Mouse (Mus musculus) heart, adult 18-20 months (tissue): ENCODE results near the gene Cttnbp2. TPM values are rescaled to one million over a fixed set of nuclear protein-coding genes. Genes with fewer than 3 reads are reported as not detected.
"Not testable (repeated sequence)": the region's sequence is repeated elsewhere in the genome, so short reads cannot be mapped to it uniquely, and the experiment has no call there.

Experiments used
- DNase-seq, 2 experiments: peaks; one replicate each; pipeline ENCODE4 v3.0.0; 2021 to 2022; ENCODE audit warnings: mixed read lengths in 1 of 2
- total RNA-seq, 2 experiments: library from RNA; stranded (reverse); gene quantifications; 2 replicates each; pipeline ENCODE4 v1.2.3; 2021

Cttnbp2 gene
- total RNA-seq, 2 experiments from 2014 or later, result 1.5 to 2.0 TPM

- DNase-seq, result no peak
Observed at GRCm38 (mm10) chr6:18415961-18416360, 98.7 kb downstream of the Cttnbp2 start.

DNA sequence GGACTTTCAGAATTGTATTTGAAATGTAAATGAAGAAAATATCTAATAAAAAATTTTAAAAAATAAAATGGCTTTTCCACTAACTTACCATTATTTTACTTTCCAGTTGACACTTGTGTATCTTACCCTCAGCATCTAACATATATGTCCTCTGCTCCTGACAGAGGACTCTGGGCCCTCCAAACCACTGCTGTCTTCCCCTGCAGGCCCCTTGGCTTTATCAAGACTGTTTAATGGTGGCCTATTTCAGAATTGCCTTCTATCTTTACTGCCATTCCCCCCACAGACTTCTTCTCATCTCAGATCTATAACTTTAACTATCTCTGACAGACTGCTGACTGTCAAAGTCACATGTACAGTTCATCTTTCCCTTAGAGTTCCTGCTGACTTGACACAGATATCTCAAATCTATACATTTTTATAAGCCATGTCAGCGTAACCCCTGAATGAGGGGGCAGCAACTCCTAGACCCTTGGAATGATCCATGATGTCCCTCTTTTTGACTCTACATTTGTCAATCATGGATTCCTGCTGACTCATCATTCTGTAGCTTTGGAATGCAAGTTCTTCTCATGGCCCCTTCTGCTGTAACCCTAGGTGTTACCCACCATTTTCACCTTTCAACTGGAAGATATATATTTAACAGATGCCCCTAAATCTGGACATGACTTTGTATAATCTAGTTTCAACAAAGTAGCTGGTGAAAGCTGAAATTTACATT lies 103.0 kb downstream of the Cttnbp2 start:
- no peak for DNase-seq

DNA sequence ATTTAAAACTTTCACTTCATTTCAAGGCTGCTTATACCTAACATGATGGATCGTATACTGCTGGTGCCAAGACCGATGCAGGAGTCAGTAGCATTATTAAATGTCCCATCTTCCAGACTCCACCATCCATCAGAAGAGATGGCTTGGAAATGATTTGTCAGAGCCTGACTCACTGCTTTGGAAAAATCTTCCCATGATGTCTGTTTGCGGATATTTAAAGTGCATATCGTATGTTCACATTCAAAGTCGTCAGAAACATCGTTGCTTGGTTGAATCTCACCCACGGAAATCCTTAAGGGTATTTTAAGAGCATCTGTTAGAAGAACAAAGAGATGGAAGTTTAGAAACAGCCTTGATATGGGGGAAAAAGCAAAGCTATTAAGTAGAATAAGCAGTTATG lies 106.2 kb downstream of the Cttnbp2 start:
- DNase-seq, result no peak

DNA sequence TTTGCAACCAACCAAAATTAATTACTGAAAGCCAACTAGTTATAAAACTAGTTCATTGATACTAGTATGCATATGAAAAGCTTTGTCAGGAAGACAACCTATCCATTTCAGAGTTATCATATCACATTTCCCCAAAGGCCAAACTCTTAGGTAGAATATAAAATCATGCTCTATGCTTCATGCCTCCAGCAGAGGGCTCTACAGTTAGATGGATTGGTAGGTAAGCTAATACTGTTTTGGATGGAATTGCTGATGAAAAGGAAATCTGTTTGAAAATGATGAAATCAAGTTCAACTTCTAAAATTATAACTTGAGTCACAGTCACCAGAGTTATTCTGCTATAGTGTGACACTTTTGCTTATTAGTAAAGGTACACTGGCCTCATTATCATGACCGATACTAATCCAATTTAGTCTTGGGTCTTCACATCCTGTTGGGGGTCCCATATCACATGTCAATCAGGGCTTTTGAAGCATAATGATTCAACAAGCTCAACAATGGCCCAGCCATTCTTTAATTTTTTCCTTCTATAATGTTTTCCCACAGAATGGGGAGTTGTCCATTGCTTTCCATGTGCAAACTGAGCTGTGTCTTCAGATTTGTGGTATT lies 113.5 kb downstream of the Cttnbp2 start:
- DNase-seq, result no peak

DNA sequence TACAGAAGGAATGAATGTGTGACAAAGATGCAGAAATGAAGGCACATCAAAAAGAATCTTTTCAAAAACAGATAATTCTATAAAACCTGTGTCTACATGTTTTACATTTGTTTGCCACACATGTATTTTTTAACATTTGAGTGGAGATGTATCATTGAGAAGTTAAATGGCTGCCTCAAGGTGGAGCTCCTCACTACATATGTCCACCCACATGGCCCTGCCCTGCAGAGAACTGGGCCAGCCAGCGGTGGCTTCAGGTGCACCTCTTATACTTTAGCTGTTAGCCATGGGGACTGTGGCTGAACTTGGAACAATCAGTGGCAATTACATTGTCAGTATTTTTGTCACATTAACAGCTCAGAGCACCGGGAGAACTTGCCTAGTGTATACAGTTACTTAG lies 133.3 kb downstream of the Cttnbp2 start:
- DNase-seq, result no peak

DNA sequence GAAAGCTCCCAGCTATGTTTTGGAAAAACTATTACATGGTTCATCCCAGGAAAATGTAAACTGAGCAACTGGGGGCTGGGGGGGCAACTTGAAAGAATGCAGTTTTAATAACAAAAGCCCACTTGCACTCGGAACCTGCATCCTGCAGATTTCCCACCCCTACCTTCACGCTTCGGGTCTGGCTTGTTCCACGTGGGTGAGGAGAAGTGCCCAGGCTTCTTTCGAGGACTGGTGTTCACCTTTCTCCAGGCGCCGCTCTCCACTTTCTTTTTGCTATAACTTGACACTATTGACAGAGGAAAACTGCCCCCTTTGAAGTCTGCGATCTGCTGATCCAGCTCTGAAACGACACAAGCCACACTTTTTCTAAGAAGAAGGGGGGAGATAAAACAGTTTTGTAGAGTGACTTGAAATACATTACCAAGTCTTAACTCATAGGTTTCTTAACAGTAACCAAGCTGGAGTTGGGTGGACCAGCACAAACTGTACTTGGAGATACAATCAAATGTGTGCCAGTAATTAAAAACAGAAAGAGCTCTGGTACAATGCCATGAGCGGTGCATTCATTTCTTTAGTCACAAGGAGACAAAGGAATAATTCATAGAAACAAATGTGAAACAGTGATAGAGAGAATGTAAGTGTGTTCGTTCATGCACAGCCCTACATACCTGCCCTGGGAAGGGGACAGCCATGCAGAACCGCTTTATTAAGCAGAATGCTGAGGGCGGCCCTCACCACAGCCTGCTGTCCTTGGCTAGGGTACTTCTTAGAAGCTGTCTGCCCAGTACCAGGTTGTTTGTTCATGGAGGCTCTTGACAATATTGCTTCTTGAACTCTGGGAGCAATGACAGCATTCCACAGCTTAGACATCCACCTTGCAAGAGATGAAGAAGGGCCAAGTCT lies 134.1 kb downstream of the Cttnbp2 start:
- no peak for DNase-seq

- DNase-seq, result not testable (repeated sequence)
Observed at GRCm38 (mm10) chr6:18377755-18378154, 136.9 kb downstream of the Cttnbp2 start.

- no peak for DNase-seq
Observed at GRCm38 (mm10) chr6:18374744-18375143, 139.9 kb downstream of the Cttnbp2 start.

GRCm38 (mm10) chr6:18373652-18374051 lies 141.0 kb downstream of the Cttnbp2 start:
- no peak for DNase-seq

- DNase-seq, result peak; percentile 46 to 59
Observed at GRCm38 (mm10) chr6:18372447-18373228, 142.0 kb downstream of the Cttnbp2 start.

DNA sequence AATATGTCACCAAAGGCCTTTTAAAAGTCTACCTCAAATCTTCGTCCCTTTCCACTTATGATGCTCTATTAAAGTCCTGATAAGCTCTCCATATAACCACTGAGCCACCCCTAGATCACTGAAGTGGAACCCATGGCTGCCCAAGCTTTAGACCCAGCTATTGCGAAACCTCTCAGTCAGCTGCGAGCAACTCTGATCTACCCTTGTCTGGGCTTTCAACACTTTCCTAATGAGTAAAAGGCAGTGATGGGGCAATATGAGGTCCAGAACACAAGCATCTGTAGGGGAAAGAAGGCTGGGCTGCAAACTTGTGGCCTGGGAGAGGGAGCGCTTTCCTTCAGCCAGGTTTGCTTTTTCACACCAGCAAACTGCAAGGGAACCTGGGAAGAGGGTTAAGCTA lies 144.9 kb downstream of the Cttnbp2 start:
- no peak for DNase-seq

DNA sequence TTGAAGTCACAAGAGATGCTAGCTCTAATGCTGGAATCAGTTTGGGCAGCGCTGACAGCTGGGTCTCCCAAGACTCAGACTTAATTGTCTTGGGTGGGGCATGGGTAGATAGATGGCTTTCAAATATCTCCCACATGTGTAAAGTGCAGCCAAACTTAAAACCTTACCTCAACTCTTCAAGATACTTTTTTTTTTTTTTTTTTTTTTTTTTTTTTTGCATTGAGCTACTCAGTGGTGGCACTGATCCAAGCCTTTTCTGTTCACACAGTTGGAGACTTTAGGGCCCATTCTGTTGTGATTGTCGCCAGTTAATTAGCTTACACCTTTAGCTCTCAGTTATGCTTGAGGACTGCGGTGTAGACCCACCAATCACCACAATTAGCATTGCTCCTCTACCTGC lies 145.6 kb downstream of the Cttnbp2 start:
- no peak for DNase-seq

DNA sequence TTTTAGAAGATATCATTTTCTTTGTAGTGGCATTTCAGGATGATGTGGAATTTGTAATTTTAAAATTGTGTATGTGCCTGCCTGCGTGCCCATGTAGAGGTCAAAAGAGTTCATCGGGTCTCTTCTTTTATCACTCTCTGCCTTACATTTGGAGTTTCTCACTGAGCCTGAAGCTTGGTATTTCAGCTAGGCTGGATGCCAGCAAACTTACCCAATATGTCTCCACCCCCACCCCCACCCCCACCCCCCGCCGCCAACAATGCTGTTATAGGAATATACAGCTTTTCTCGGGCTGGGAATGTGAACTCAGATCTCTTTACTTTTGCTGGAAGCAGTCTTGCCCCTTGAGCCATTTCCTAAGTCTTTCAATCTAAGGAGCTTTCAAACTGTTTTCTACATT lies 152.4 kb downstream of the Cttnbp2 start:
- no peak for DNase-seq

DNA sequence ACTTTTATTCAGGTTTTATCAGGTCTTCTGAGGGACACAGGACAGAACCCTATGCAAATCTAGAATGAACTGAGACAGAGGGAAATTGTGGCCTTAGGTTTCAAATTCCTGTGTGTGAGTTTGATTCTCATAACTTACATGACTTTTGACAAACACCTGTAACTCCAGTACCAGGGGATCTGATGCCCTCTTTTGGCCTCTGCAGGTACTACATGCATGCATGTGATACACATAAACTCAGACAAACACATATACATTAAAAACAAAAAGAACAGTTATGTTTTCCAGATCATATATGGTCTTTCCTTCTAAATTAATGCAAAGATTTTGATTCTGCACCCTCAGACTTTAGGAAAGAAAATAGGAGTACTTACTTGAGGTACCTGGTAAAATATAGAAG lies 153.7 kb downstream of the Cttnbp2 start:
- no peak for DNase-seq

- no peak for DNase-seq
Observed at GRCm38 (mm10) chr6:18360154-18360553, 154.5 kb downstream of the Cttnbp2 start.

GRCm38 (mm10) chr6:18349153-18349858 lies 165.3 kb downstream of the Cttnbp2 start:
- DNase-seq, result no peak

DNA sequence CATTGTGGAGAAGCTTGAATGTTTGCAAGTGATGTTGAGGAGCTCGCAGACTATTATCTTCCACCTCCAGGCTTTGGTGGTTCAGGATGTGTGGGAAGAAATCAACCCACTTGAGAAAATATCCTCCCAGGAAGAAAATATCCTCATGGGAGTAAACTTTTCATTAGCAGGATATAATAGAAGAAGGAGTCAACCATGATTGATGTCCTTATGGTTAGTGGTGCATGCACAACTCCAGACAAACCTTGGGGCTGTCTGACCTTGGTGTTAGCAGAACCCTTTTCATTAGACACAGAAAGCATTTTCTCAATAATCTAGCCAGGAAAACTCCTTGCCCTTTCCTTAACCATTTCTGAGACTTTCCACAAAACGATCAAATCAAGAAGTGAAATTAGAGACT lies 170.4 kb downstream of the Cttnbp2 start:
- no peak for DNase-seq

- DNase-seq, result no peak
Observed at GRCm38 (mm10) chr6:18338307-18338706, 176.3 kb downstream of the Cttnbp2 start.

GRCm38 (mm10) chr6:18335393-18335792 lies 179.2 kb downstream of the Cttnbp2 start:
- DNase-seq, result no peak

DNA sequence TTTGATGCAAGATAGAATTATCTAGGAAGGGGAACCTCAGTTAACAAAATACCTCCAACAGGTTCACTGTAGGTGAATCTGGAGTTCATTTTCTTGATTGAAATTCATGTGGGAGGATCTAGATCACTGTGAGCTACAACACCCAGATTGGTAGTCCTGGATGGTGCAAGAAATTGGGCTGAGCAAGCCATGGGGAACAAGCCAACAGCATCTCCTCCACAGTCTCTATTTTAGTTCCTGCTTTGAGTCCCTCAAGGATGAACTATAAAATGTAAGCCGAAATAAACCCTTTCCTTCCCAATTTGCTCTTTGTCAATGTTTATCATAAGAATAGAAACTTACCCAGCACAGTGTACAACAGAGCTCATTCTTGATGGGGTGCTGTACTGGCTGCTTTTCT lies 191.7 kb downstream of the Cttnbp2 start:
- no peak for DNase-seq
